Mouse (Mus musculus) cerebellum, adult 2 months (tissue): ENCODE data around the gene Dennd6b. TPM values are rescaled to one million over a fixed set of nuclear protein-coding genes. Genes with fewer than 3 reads are reported as not detected.

Source experiments
- DNase-seq, 2 experiments: peaks; one replicate each; pipeline ENCODE4 v3.0.0; 2021
- H3K27ac ChIP-seq: fragments of 200-500 bp; 2 replicates; pipeline ENCODE4 v1.5.1; 2012; ENCODE audit warnings: low read length, control low read depth, inconsistent platforms; ENCODE audit not compliant: insufficient read depth
- H3K27me3 ChIP-seq: fragments of 200-500 bp; 2 replicates; pipeline ENCODE4 v1.6.1; 2012; ENCODE audit warnings: inconsistent platforms, mild to moderate bottlenecking, low read length, moderate library complexity; ENCODE audit not compliant: control insufficient read depth, insufficient read depth
- H3K4me1 ChIP-seq: fragments of 200-500 bp; 2 replicates; pipeline ENCODE4 v1.6.1; 2011; ENCODE audit warnings: low read length; ENCODE audit not compliant: control insufficient read depth, insufficient read depth
- H3K4me3 ChIP-seq: fragments of 200-500 bp; replicated peaks from 2 replicates; pipeline ENCODE3; 2011; ENCODE audit warnings: mild to moderate bottlenecking, low read depth, low read length, control low read depth; ENCODE audit not compliant: insufficient read depth
- CTCF ChIP-seq: fragments of 200-500 bp; IDR thresholded peaks from 2 replicates; pipeline ENCODE4 v1.5.1; 2011; ENCODE audit warnings: low read depth, mild to moderate bottlenecking, control low read depth, low read length, moderate library complexity, borderline replicate concordance; ENCODE audit not compliant: insufficient read depth
- POLR2A ChIP-seq: fragments of 200-500 bp; IDR thresholded peaks from 2 replicates; pipeline ENCODE4 v1.6.1; 2011; ENCODE audit warnings: low read length, control low read depth, borderline replicate concordance; ENCODE audit not compliant: insufficient read depth
- WGBS: fragments of 180-500 bp; shearing (Covaris S2); methylation state at CpG from one replicate; pipeline ENCODE4 v1.1.7; 2018; 5-methylcytosine and 5-hydroxymethylcytosine counted together
- polyA plus RNA-seq: library from polyadenylated mRNA; depleted of rRNA; stranded (reverse); fragments of >200 nt; gene quantifications from 2 replicates; pipeline ENCODE4 v1.2.3, GENCODE M21; 2012

The Dennd6b gene
- polyA plus RNA-seq, 1 experiment: 156 TPM

- DNase-seq: no peak
- TF ChIP-seq POLR2A (no peak), CTCF (no peak)
- 88% methylated on average over 2 of the region's 2 CpGs for WGBS
- H3K27ac ChIP-seq: no peak overlapping the region
- H3K27me3 ChIP-seq: no peaks in the 10 kb centered on the region
- peaks cover 29% of the 10 kb centered on the region for H3K4me1 ChIP-seq
- no peak overlapping the region for H3K4me3 ChIP-seq
These were observed 53.2 kb downstream of the Dennd6b start for GRCm38 (mm10) chr15:89143134-89143533.

GRCm38 (mm10) chr15:89141905-89142304, 54.4 kb downstream of the Dennd6b start:
- H3K4me3 ChIP-seq: no peak overlapping the region
- WGBS: 79% methylated on average over 4 of the region's 4 CpGs
- peaks cover 33% of the 10 kb centered on the region for H3K4me1 ChIP-seq
- H3K27me3 ChIP-seq: no peaks in the 10 kb centered on the region
- TF ChIP-seq POLR2A: no peak
- TF ChIP-seq CTCF: no peak
- no peak for DNase-seq
- no peak overlapping the region for H3K27ac ChIP-seq

GRCm38 (mm10) chr15:89141443-89141842, 54.9 kb downstream of the Dennd6b start:
- no peaks in the 10 kb centered on the region for H3K27me3 ChIP-seq
- no peak for DNase-seq
- peaks cover 34% of the 10 kb centered on the region for H3K4me1 ChIP-seq
- TF ChIP-seq POLR2A: no peak
- TF ChIP-seq CTCF: no peak
- WGBS: 46% methylated on average over 5 of the region's 5 CpGs
- no peak overlapping the region for H3K4me3 ChIP-seq
- H3K27ac ChIP-seq: no peak overlapping the region

GRCm38 (mm10) chr15:89140659-89141252, 55.5 kb downstream of the Dennd6b start, which contains the start of gene Mapk12:
TSS of gene Mapk12 (minus strand) at chr15:89140703.
- Histone ChIP-seq H3K27ac (peak within 1 kb of the TSS; percentile 85), H3K27me3 (no peaks in the 10 kb centered on the region), H3K4me3 (peak within 1 kb of the TSS; percentile 73), H3K4me1 (peaks cover 30% of the 10 kb centered on the region)
- DNase-seq: peak; percentile 76 to 80
- 0 out of 2 replicates have a peak, but pooled peaks have one; percentile 26 for TF ChIP-seq POLR2A
- no peak for TF ChIP-seq CTCF
- 2% methylated on average over 21 of the region's 21 CpGs for WGBS

GRCm38 (mm10) chr15:89140048-89140658, 56.1 kb downstream of the Dennd6b start:
- Histone ChIP-seq H3K4me1 (peaks cover 30% of the 10 kb centered on the region), H3K27me3 (no peaks in the 10 kb centered on the region), H3K4me3 (peak overlapping the region; percentile 73), H3K27ac (peak overlapping the region; percentile 85)
- TF ChIP-seq POLR2A: peak; percentile 48
- TF ChIP-seq CTCF: no peak
- peak; percentile 81 to 84 for DNase-seq
- 1% methylated on average over 53 of the region's 53 CpGs for WGBS

- H3K27ac ChIP-seq: peak overlapping the region; percentile 97
- H3K27me3 ChIP-seq: no peaks in the 10 kb centered on the region
- 89% methylated on average over 6 of the region's 6 CpGs for WGBS
- DNase-seq: no peak
- peaks cover 30% of the 10 kb centered on the region for H3K4me1 ChIP-seq
- TF ChIP-seq CTCF: no peak
- no peak for TF ChIP-seq POLR2A
- H3K4me3 ChIP-seq: peak overlapping the region; percentile 40
These were observed 57.8 kb downstream of the Dennd6b start for GRCm38 (mm10) chr15:89138531-89138930.

- 20% methylated on average over 7 of the region's 7 CpGs for WGBS
- Histone ChIP-seq H3K27ac (peak overlapping the region; percentile 97), H3K27me3 (no peaks in the 10 kb centered on the region), H3K4me1 (peaks cover 30% of the 10 kb centered on the region), H3K4me3 (peak overlapping the region; percentile 40)
- peak; percentile 64 for DNase-seq
- no peak for TF ChIP-seq POLR2A
These were observed 58.3 kb downstream of the Dennd6b start for GRCm38 (mm10) chr15:89138046-89138405.
